ENCODE assay signal across 8 mouse cellular contexts in the genomic region with DNA sequence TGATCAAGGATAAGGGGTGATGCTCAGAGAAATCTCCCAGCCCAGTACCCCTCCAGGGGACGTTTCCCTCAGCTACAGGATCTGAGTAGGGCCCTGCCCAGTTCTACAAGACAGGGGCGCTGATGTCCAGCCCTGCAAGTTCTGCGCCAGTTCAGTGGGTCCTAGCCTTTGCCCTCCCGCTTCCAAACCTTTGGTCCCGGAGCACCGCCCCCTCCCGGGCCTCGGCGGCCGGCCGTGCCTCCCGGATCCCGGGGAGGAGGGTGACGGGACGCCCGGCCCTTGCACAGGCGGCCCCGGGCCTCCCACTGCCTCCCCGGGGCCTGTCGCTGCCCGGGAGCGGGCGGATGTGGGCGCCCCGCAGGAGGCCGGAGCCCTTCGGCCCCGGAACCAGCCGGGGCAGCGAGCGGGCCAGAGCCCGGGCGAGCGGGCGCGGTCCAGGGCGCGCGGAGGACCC. TPM values are rescaled to one million over a fixed set of nuclear protein-coding genes. Genes with fewer than 3 reads are reported as not detected.
DNase-seq lines count a peak whose midpoint lies in the region; ATAC-seq and TF ChIP-seq lines count a peak whose summit lies in the region.

No protein-coding gene starts in this region.

- H3K27me3 ChIP-seq in Patski (no peaks in the 10 kb centered on the region), myocyte (ENCODE audit: control insufficient read depth, insufficient read depth, insufficient read length) (no peaks in the 10 kb centered on the region)
- no peaks in the 10 kb centered on the region for H3K27me3 ChIP-seq in embryonic facial prominence, embryonic 13.5 days
- peaks cover 22% of the 10 kb centered on the region for H3K27me3 ChIP-seq in hindbrain, embryonic 10.5 days (ENCODE audit: insufficient read depth, poor library complexity, severe bottlenecking)
- H3K27me3 ChIP-seq in limb, embryonic 14.5 days (ENCODE audit: control insufficient read depth, insufficient read depth, low read length) = no peaks in the 10 kb centered on the region

- ATAC-seq in Patski = peak; percentile 5
- ATAC-seq in embryonic facial prominence, embryonic 13.5 days (ENCODE audit: insufficient number of reproducible peaks, insufficient read depth, low FRiP score, low TSS enrichment, low read depth) = peak; percentile 9
- peak; percentile 19; the same call in 1 of the 2 replicates for ATAC-seq in limb, embryonic 14.5 days (ENCODE audit: low FRiP score, low read depth)

- no peak for TF ChIP-seq POLR2A in limb, embryonic 14.5 days (IDR thresholded peaks at IDR 0.05; ENCODE audit: borderline replicate concordance, extremely low read depth, insufficient read depth, insufficient read length)
- TF ChIP-seq POLR2A in myocyte (IDR thresholded peaks at IDR 0.05; ENCODE audit: insufficient read length, low read depth) = peak; percentile 30

- no peaks in the 10 kb centered on the region for H3K36me3 ChIP-seq in embryonic facial prominence, embryonic 13.5 days
- H3K36me3 ChIP-seq in hindbrain, embryonic 10.5 days = peaks cover 6% of the 10 kb centered on the region
- H3K36me3 ChIP-seq in limb, embryonic 14.5 days (ENCODE audit: control insufficient read depth, insufficient read depth, low read length) = no peaks in the 10 kb centered on the region
- H3K36me3 ChIP-seq in myocyte (ENCODE audit: control insufficient read depth, insufficient read depth) = no peaks in the 10 kb centered on the region

- H3K79me2 ChIP-seq in myocyte (ENCODE audit: control insufficient read depth, insufficient read depth) = peaks cover 33% of the 10 kb centered on the region

- H3ac ChIP-seq in myocyte (ENCODE audit: control insufficient read depth, insufficient read length) = peak overlapping the region; percentile 68

- POLR2A ChIA-PET in Patski (lab: Charles Lee) = interaction anchor here (0.8 to 3.4 kb wide), 5 partner anchors 13 to 51 kb away, joined by 4 to 43 read pairs (median 5); no protein-coding TSS in a partner anchor

- CTCF ChIA-PET in Patski (lab: Charles Lee) = interaction anchor here (2.0 to 3.1 kb wide), 3 partner anchors 10 to 18 kb away, joined by 6 to 25 read pairs (median 19); no protein-coding TSS in a partner anchor

- H3K27ac ChIP-seq in layer of hippocampus, adult 2 months = peak overlapping the region; percentile 97
- peak overlapping the region; percentile 96 for H3K27ac ChIP-seq in embryonic facial prominence, embryonic 13.5 days
- H3K27ac ChIP-seq in hindbrain, embryonic 10.5 days = peak overlapping the region; percentile 99
- H3K27ac ChIP-seq in limb, embryonic 14.5 days (replicated peaks; ENCODE audit: low read depth, low read length) = peak overlapping the region; percentile 97

- DNase-seq in layer of hippocampus, adult 2 months (ENCODE audit: low spot score in 2 of 2) = no peak
- no peak for DNase-seq in layer of hippocampus, adult 9-11 months
- DNase-seq in Patski (ENCODE audit: low read depth, low spot score) = no peak
- DNase-seq in hindbrain, embryonic 10.5 days (ENCODE audit: low spot score) = peak; percentile 67
- no peak for DNase-seq in limb, embryonic 14.5 days (ENCODE audit: low spot score)
- no peak for DNase-seq in left cerebral cortex, postnatal 14 days (ENCODE audit: low spot score in 2 of 2)

- H3K4me3 ChIP-seq in layer of hippocampus, adult 2 months = peak overlapping the region; percentile 65
- peak overlapping the region; percentile 86 for H3K4me3 ChIP-seq in embryonic facial prominence, embryonic 13.5 days
- peak overlapping the region; percentile 91 for H3K4me3 ChIP-seq in hindbrain, embryonic 10.5 days
- H3K4me3 ChIP-seq in limb, embryonic 14.5 days (replicated peaks; ENCODE audit: low read length) = peak overlapping the region; percentile 82
- H3K4me3 ChIP-seq in myocyte = peak overlapping the region; percentile 51

- H3K4me2 ChIP-seq in embryonic facial prominence, embryonic 13.5 days = peak overlapping the region; percentile 69
- H3K4me2 ChIP-seq in limb, embryonic 14.5 days (replicated peaks; ENCODE audit: low read depth, low read length, severe bottlenecking) = peak overlapping the region; percentile 79
- H3K4me2 ChIP-seq in myocyte (ENCODE audit: low read depth) = peak overlapping the region; percentile 77

- peak; percentile 19; the same call in 1 of the 2 replicates for TF ChIP-seq CTCF in layer of hippocampus, adult 2 months (conservative IDR thresholded peaks at IDR 0.05)
- no peak for TF ChIP-seq CTCF in Patski (IDR thresholded peaks at IDR 0.05)

- intact Hi-C loops in left cerebral cortex, postnatal 14 days (cut with DNase I) = loop anchor here (5.0 kb wide), 1 partner anchor 44 kb away; no protein-coding TSS in a partner anchor

- H3K9me3 ChIP-seq in embryonic facial prominence, embryonic 13.5 days = no peaks in the 10 kb centered on the region
- no peaks in the 10 kb centered on the region for H3K9me3 ChIP-seq in hindbrain, embryonic 10.5 days
- H3K9me3 ChIP-seq in limb, embryonic 14.5 days (ENCODE audit: control insufficient read depth, low read length) = no peaks in the 10 kb centered on the region

- H3K4me1 ChIP-seq in embryonic facial prominence, embryonic 13.5 days = peaks cover 56% of the 10 kb centered on the region
- H3K4me1 ChIP-seq in hindbrain, embryonic 10.5 days (replicated peaks) = peaks cover 79% of the 10 kb centered on the region
- peaks cover 43% of the 10 kb centered on the region for H3K4me1 ChIP-seq in limb, embryonic 14.5 days (ENCODE audit: control insufficient read depth, insufficient read depth, low read length)

- peak overlapping the region; percentile 98 for H3K9ac ChIP-seq in embryonic facial prominence, embryonic 13.5 days
- H3K9ac ChIP-seq in limb, embryonic 14.5 days (ENCODE audit: low read depth, low read length, severe bottlenecking) = peak overlapping the region; percentile 98

- in situ Hi-C loops in Patski (cut with MboI; ENCODE audit: low pct_unique_long_range_greater_than_20kb) = no loop called here

- WGBS in embryonic facial prominence, embryonic 13.5 days = under 1% methylated on average over 39 of the region's 39 CpGs
- WGBS in hindbrain, embryonic 10.5 days = under 1% methylated on average over 39 of the region's 39 CpGs
- under 1% methylated on average over 26 of the region's 39 CpGs for WGBS in limb, embryonic 14.5 days

TF ChIP-seq in myocyte, 11 proteins besides CTCF, POLR2A, EP300 and RAD21:
- TF ChIP-seq MYOG (IDR thresholded peaks at IDR 0.05; ENCODE audit: control insufficient read depth in 1 of 3, insufficient read depth in 1 of 3, insufficient read length in 2 of 3, low read depth in 2 of 3) (no peak), CEBPB (IDR thresholded peaks at IDR 0.05; ENCODE audit: insufficient read depth, poor library complexity, severe bottlenecking) (no peak), TCF12 (IDR thresholded peaks at IDR 0.05; ENCODE audit: insufficient read depth, poor library complexity, severe bottlenecking) (no peak), E2F4 (IDR thresholded peaks at IDR 0.05; ENCODE audit: insufficient read depth) (no peak), SRF (IDR thresholded peaks at IDR 0.05; ENCODE audit: control insufficient read depth, insufficient read length, low read depth) (no peak), MAX (IDR thresholded peaks at IDR 0.05; ENCODE audit: low read depth) (no peak), POLR2AphosphoS2 (IDR thresholded peaks at IDR 0.05; ENCODE audit: insufficient read length, low read depth) (no peak), USF1 (IDR thresholded peaks at IDR 0.05; ENCODE audit: low read depth) (no peak), TCF3 (IDR thresholded peaks at IDR 0.05; ENCODE audit: insufficient read length, low read depth) (no peak), MYOD1 (IDR thresholded peaks at IDR 0.05; ENCODE audit: control insufficient read depth in 1 of 3, insufficient read length in 2 of 3, low read depth in 2 of 3) (no peak), REST (IDR thresholded peaks at IDR 0.05; ENCODE audit: insufficient read depth, insufficient read length) (no peak)
TF ChIP-seq in myocyte: peak in this region for 0.

RNA-seq across cellular contexts. Expression of a gene that starts 13.5 kb away (rescaled TPM):
- 10 to 100 TPM; 23.8 to 28.5 TPM for total RNA-seq in layer of hippocampus, adult 2 months (2021)
- polyA plus RNA-seq in Patski (2021) (210 TPM), myocyte (2012; fragmentation: generic; extraction: Trizol) (17.4 TPM)
- 32.4 and 37.1 TPM in 2 replicates for polyA plus RNA-seq in embryonic facial prominence, embryonic 13.5 days (2015; fragmentation: Nextera tagmentation; extraction: Ambion mirVana)
- 25.7 and 32.7 TPM in 2 replicates for polyA plus RNA-seq in hindbrain, embryonic 10.5 days (2016; fragmentation: Nextera tagmentation; extraction: Ambion mirVana)
- 79.3 and 113 TPM in 2 replicates for polyA plus RNA-seq in limb, embryonic 14.5 days (2012; rRNA removed)
- polyA plus RNA-seq in limb, embryonic 14.5 days (2014; fragmentation: Nextera tagmentation; extraction: Ambion mirVana) = 36.5 and 39.5 TPM in 2 replicates
- total RNA-seq in left cerebral cortex, postnatal 14 days (2021) = 10 to 100 TPM; 23.7 to 25.9 TPM

RNA-seq across cellular contexts. Expression of a gene that starts 52.5 kb away (rescaled TPM):
- 100 to 1,000 TPM; 133 to 135 TPM for total RNA-seq in layer of hippocampus, adult 2 months (2021)
- polyA plus RNA-seq in Patski (2021) (134 TPM), myocyte (2012; fragmentation: generic; extraction: Trizol) (52.7 TPM)
- 34.7 and 41.9 TPM in 2 replicates for polyA plus RNA-seq in embryonic facial prominence, embryonic 13.5 days (2015; fragmentation: Nextera tagmentation; extraction: Ambion mirVana)
- polyA plus RNA-seq in hindbrain, embryonic 10.5 days (2016; fragmentation: Nextera tagmentation; extraction: Ambion mirVana) = 28.8 and 31.3 TPM in 2 replicates
- 23.4 and 29.1 TPM in 2 replicates for polyA plus RNA-seq in limb, embryonic 14.5 days (2012; rRNA removed)
- polyA plus RNA-seq in limb, embryonic 14.5 days (2014; fragmentation: Nextera tagmentation; extraction: Ambion mirVana) = 46.2 and 47.3 TPM in 2 replicates
- total RNA-seq in left cerebral cortex, postnatal 14 days (2021) = 100 to 1,000 TPM; 157 to 169 TPM
